Mouse (Mus musculus) bone marrow macrophage, adult 2 months (primary cell): Measurements from ENCODE around the gene Swsap1.

Source experiments
- CTCF ChIP-seq: IDR thresholded peaks from 2 replicates; pipeline ENCODE4 v1.5.1; 2012; ENCODE audit warnings: low read depth, mild to moderate bottlenecking, low read length, moderate library complexity
- POLR2A ChIP-seq: IDR thresholded peaks from 2 replicates; pipeline ENCODE4 v1.6.1; 2012; ENCODE audit warnings: mild to moderate bottlenecking, low read depth, low read length, borderline replicate concordance

- TF ChIP-seq POLR2A = no peak
- no peak for TF ChIP-seq CTCF
Measured at GRCm38 (mm10) chr9:21983911-21984310, 28.4 kb downstream of the Swsap1 start.
